ENCODE assay signal across 11 mouse cellular contexts in genomic region chr1:59579327-59579726, GRCm38 (mm10).
DNase-seq lines count a peak whose midpoint lies in the region; ATAC-seq and TF ChIP-seq lines count a peak whose summit lies in the region.
"Had no signal": no experiment of that assay in that cellular context is flagged by ENCODE, and none has a peak within 500 bp of the region (broad histone marks: within the 10 kb centered on the region; RNA-seq: fewer than 3 reads in every experiment).

No protein-coding gene starts in this region.

- no peak overlapping the region for H3K27ac ChIP-seq in heart, embryonic 11.5 days (ENCODE audit: low read depth, low read length)
- no peak overlapping the region for H3K27ac ChIP-seq in limb, embryonic 10.5 days
- no peak overlapping the region for H3K27ac ChIP-seq in kidney, adult 2 months (ENCODE audit: insufficient read depth, low read depth, low read length)
- H3K27ac ChIP-seq: embryonic facial prominence, embryonic 13.5 days; hindbrain, embryonic 15.5 days had no signal

- no peak overlapping the region for H3K9ac ChIP-seq in heart, embryonic 11.5 days (ENCODE audit: low read depth, low read length)
- H3K9ac ChIP-seq: embryonic facial prominence, embryonic 13.5 days; hindbrain, embryonic 15.5 days had no signal

- no peak overlapping the region for H3K4me3 ChIP-seq in heart, embryonic 11.5 days (ENCODE audit: low read depth, low read length)
- H3K4me3 ChIP-seq in limb, embryonic 10.5 days: no peak overlapping the region
- no peak overlapping the region for H3K4me3 ChIP-seq in kidney, adult 2 months (ENCODE audit: insufficient read depth, low read depth, low read length)
- H3K4me3 ChIP-seq: embryonic facial prominence, embryonic 13.5 days; hindbrain, embryonic 15.5 days had no signal

- peak overlapping the region; percentile 46; the same call in 1 of the 2 replicates for H3K4me2 ChIP-seq in heart, embryonic 11.5 days
- H3K4me2 ChIP-seq: embryonic facial prominence, embryonic 13.5 days; hindbrain, embryonic 15.5 days had no signal

- H3K4me1 ChIP-seq in heart, embryonic 11.5 days (ENCODE audit: control insufficient read depth, insufficient read depth, low read length): peaks cover 8% of the 10 kb centered on the region
- peaks cover 54% of the 10 kb centered on the region for H3K4me1 ChIP-seq in limb, embryonic 10.5 days
- H3K4me1 ChIP-seq in kidney, adult 2 months (ENCODE audit: control insufficient read depth, insufficient read depth, low read length): no peaks in the 10 kb centered on the region

- intact Hi-C loops in heart, postnatal 14 days (cut with DNase I): no loop called here

- no peak for ATAC-seq in heart, embryonic 11.5 days (replicated peaks; ENCODE audit: insufficient number of reproducible peaks, low FRiP score, low TSS enrichment)
- no peak for ATAC-seq in inflammation-experienced regulatory T-cells, adult 6 months

- no peaks in the 10 kb centered on the region for H3K36me3 ChIP-seq in heart, embryonic 11.5 days (ENCODE audit: control insufficient read depth, insufficient read depth, low read length)
- H3K36me3 ChIP-seq in limb, embryonic 10.5 days: no peaks in the 10 kb centered on the region
- no peaks in the 10 kb centered on the region for H3K36me3 ChIP-seq in kidney, adult 2 months (ENCODE audit: control insufficient read depth, insufficient read depth, low read length)
- H3K36me3 ChIP-seq: embryonic facial prominence, embryonic 13.5 days; hindbrain, embryonic 15.5 days had no signal

- WGBS in heart, embryonic 11.5 days (ENCODE audit: insufficient replicate concordance): 12% methylated on average over 5 of the region's 5 CpGs
- 21% methylated on average over 5 of the region's 5 CpGs for WGBS in limb, embryonic 10.5 days
- WGBS in kidney, adult 2 months: 69% methylated on average over 5 of the region's 5 CpGs

- no peak for TF ChIP-seq CTCF in kidney, adult 2 months (conservative IDR thresholded peaks at IDR 0.05; ENCODE audit: insufficient read depth, insufficient read length, low read depth, low read length)

- peaks cover 10% of the 10 kb centered on the region for H3K27me3 ChIP-seq in heart, embryonic 11.5 days (ENCODE audit: control insufficient read depth, insufficient read depth, low read length)
- H3K27me3 ChIP-seq in limb, embryonic 10.5 days (ENCODE audit: low read depth, poor library complexity, severe bottlenecking): no peaks in the 10 kb centered on the region
- H3K27me3 ChIP-seq in kidney, adult 2 months (replicated peaks; ENCODE audit: control insufficient read depth, insufficient read depth, low read length): no peaks in the 10 kb centered on the region
- H3K27me3 ChIP-seq: embryonic facial prominence, embryonic 13.5 days; hindbrain, embryonic 15.5 days had no signal

- no peak for TF ChIP-seq POLR2A in kidney, adult 2 months (IDR thresholded peaks at IDR 0.05; ENCODE audit: low read depth, low read length)

- no peaks in the 10 kb centered on the region for H3K9me3 ChIP-seq in heart, embryonic 11.5 days (replicated peaks; ENCODE audit: control insufficient read depth, low read length)
- H3K9me3 ChIP-seq in limb, embryonic 10.5 days (replicated peaks): no peaks in the 10 kb centered on the region
- H3K9me3 ChIP-seq: embryonic facial prominence, embryonic 13.5 days; hindbrain, embryonic 15.5 days had no signal

- DNase-seq in heart, postnatal 14 days: no peak
- peak; percentile 54 for DNase-seq in cerebellum, adult 11 months
- peak; percentile 24 to 66 for DNase-seq in cerebellum, postnatal 14 days
- DNase-seq in lung, postnatal 36 days: peak; percentile 58
- DNase-seq in limb, embryonic 10.5 days (ENCODE audit: low spot score): no peak
- DNase-seq in kidney, adult 2 months: no peak
- DNase-seq: layer of hippocampus, adult 9-11 months had no signal

Comparison
In these comparisons a context has a peak if more than half of its experiments do, and no peak if none do; other contexts are left out.
1. DNase-seq: peak in cerebellum, adult 11 months (single experiment), cerebellum, postnatal 14 days (2 of 2) and lung, postnatal 36 days (single experiment); none in heart, postnatal 14 days (0 of 2), limb, embryonic 10.5 days (single experiment) and kidney, adult 2 months (single experiment).